Mouse (Mus musculus): Measurements from ENCODE around the gene Spon1.

Gene Spon1

GRCm38 (mm10) chr7:114006456-114006855, 240.7 kb downstream of the Spon1 start:
- DNase-seq (ENCODE audit: low spot score): no peak

- DNase-seq (ENCODE audit: low spot score): no peak
These were observed 241.8 kb downstream of the Spon1 start for GRCm38 (mm10) chr7:114007565-114007964.

GRCm38 (mm10) chr7:114011726-114012443, 246.1 kb downstream of the Spon1 start:
- no peak for DNase-seq (ENCODE audit: low spot score)

- peak; percentile 19 for DNase-seq (ENCODE audit: low spot score)
These were observed 250.5 kb downstream of the Spon1 start for GRCm38 (mm10) chr7:114016001-114016949.

- no peak for DNase-seq (ENCODE audit: low spot score)
These were observed 253.1 kb downstream of the Spon1 start for GRCm38 (mm10) chr7:114018861-114019260.

- no peak for DNase-seq (ENCODE audit: low spot score)
These were observed 254.4 kb downstream of the Spon1 start for GRCm38 (mm10) chr7:114020057-114020703.

- DNase-seq (ENCODE audit: low spot score): peak; percentile 75
These were observed 254.9 kb downstream of the Spon1 start for GRCm38 (mm10) chr7:114020704-114021093.

DNA sequence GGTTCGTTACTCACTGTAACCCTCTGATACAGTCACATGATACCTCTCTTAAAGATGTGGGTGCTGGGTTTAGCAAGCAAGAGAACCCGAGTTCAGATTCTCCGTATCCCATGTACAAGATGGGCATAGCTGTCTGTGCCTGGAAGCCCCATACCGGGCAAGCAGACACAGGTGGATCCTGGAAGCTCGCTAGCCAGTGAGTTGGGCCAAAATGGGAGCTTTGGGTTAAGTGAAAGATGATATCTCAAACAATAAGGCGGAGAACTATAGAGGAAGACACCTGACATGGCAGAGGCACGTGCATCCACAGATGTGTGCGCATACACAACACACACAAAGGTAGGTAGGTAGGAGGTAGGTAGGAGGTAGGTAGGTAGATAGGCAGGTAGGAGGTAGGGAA, 261.1 kb downstream of the Spon1 start:
- no peak for DNase-seq (ENCODE audit: low spot score)

GRCm38 (mm10) chr7:114027406-114027805, 261.6 kb downstream of the Spon1 start:
- DNase-seq (ENCODE audit: low spot score): no peak

- no peak for DNase-seq (ENCODE audit: low spot score)
These were observed 263.0 kb downstream of the Spon1 start for GRCm38 (mm10) chr7:114028828-114029227.

- peak; percentile 33 for DNase-seq (ENCODE audit: low spot score)
These were observed 263.8 kb downstream of the Spon1 start for GRCm38 (mm10) chr7:114029596-114029995.

DNA sequence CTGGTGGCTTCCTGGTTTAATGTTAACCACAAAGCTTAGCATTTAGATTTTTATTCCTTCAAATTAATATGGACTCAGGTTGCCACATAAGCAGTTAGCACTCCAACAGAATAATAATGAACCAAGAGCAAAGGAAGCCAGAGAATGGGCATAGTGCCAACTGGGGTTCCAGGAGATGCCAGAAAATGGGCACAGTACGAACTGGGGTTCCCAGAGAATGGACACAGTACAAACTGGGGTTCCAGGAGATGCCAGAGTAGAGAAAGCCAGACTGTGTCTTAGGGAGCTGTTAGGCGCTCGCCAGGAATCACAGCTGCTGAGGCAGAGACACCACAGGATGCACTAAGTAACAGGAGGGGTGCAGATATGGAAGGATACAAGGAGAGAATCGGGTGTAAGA, 271.4 kb downstream of the Spon1 start:
- no peak for DNase-seq (ENCODE audit: low spot score)

GRCm38 (mm10) chr7:114041349-114041748, 275.6 kb downstream of the Spon1 start:
- DNase-seq (ENCODE audit: low spot score): no peak

- DNase-seq (ENCODE audit: low spot score): no peak
These were observed 277.5 kb downstream of the Spon1 start for GRCm38 (mm10) chr7:114042973-114043928.

DNA sequence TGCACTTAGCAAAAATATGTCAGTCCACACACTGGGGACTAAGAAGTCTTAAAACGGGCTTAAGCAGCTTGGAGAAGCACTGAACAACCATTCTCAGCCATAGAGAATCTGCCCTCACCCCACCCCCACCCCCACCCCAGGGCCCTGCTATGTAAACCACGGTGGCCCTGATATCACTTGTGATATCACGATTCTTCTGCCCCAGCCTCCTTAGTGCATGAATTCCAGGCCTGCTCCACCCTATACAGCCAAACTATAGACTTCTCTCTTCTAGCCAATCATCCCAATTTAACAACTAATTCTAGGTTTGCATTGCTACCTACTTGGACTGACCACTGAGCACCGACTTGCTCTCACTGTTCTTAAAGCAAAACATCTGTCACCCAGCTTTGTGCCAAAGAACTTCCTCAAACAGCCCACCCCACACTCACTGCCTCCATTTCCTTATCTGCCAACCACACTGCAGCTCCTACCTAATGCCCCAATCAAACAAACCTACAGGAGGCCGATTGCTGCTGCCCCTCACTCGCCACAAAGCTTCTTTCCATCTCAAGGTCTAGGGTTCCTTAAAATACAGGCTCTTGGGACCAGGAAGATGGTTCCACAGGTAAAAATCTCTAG, 278.2 kb downstream of the Spon1 start:
- no peak for DNase-seq (ENCODE audit: low spot score)

DNA sequence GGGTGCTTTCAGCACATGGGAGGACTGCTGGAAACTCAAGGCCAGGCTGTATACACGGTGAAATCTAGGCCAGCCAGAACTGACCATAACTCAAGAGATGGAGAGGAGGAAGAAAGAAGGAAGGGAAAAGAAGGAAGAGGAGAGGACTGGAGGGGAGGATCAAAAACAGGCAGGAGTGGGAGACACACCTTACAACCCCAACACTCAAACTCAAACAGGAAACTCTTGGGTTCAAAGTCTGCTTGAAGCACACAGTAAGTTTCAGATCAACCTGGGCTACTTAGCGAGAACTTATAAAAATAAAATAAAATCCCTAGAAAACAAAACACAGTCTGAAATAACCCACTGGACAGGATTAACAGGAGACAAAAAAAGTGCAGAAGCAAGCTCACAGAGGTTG, 280.0 kb downstream of the Spon1 start:
- no peak for DNase-seq (ENCODE audit: low spot score)

GRCm38 (mm10) chr7:114053720-114054119, 287.9 kb downstream of the Spon1 start:
- no peak for DNase-seq (ENCODE audit: low spot score)

GRCm38 (mm10) chr7:114058166-114058565, 292.4 kb downstream of the Spon1 start:
- no peak for DNase-seq (ENCODE audit: low spot score)

DNA sequence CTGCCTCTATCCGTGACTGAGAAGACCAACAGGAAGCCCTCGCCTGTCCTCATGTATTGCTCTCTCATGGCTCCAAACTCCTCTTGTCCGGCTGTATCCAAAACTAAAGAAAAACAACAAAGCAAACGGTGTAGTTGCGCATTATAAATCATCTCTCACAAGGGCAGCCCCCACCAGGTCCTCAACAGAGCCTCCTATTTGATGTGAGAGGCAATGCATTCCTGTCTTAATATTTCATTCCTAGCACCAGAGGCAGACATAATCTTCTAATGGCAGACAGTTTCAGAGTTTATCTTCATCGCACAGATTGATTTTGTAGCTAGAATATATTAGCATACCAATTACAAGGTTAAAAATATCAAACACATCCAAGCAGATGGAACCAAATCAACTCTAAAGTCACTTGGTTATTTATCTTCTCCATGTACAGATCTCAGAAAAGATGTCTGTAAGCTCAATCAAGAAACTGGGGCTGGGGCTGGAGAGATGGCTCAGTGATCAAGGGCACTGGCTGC, 293.2 kb downstream of the Spon1 start:
- DNase-seq (ENCODE audit: low spot score): no peak

DNA sequence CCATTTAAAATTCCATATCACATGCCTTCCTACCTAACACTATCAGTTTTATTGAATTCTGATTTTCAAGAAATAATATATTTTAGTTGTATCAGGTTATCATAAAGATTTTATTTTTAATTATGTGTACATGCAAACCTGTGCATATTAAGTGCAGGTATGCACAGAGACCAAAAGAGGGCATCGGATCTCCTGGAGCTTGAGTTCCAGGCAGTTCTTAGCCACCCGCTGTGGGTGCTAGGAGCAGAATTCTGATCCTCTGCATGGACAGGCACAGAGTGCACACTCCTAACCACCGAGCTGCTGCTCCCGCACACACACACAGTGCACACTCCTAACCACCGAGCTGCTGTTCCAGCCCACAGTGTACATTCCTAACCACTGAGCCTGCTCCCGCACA, 294.6 kb downstream of the Spon1 start:
- DNase-seq (ENCODE audit: low spot score): no peak

GRCm38 (mm10) chr7:114062451-114062850, 296.7 kb downstream of the Spon1 start:
- DNase-seq (ENCODE audit: low spot score): no peak
